Mouse (Mus musculus) layer of hippocampus, adult 9-11 months (tissue): ENCODE data around the gene Ap3m1.

Experiments
- DNase-seq: peaks from one replicate; pipeline ENCODE4 v3.0.0; 2022

Gene Ap3m1

GRCm38 (mm10) chr14:21065490-21066162, 13.3 kb upstream of the Ap3m1 start:
- DNase-seq: no peak

DNA sequence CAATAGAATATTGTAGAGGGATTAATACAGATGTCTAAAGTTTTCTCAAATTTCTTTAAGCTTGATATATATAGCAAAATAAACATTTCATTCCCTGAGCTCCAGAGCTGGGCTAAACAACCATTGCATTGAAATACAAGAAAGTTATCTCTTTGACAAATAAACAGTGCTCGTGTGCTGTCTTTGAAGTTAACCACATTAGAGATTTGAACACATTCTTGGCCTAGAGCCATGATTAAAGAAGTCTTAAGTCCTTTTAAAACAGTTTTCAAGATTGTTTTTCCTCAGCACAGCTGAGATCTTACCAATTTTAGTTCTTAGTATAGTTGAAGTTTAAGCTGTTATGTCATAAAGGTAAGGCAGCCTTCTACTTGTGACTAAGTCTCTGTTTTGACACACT, 12.0 kb upstream of the Ap3m1 start:
- no peak for DNase-seq

DNA sequence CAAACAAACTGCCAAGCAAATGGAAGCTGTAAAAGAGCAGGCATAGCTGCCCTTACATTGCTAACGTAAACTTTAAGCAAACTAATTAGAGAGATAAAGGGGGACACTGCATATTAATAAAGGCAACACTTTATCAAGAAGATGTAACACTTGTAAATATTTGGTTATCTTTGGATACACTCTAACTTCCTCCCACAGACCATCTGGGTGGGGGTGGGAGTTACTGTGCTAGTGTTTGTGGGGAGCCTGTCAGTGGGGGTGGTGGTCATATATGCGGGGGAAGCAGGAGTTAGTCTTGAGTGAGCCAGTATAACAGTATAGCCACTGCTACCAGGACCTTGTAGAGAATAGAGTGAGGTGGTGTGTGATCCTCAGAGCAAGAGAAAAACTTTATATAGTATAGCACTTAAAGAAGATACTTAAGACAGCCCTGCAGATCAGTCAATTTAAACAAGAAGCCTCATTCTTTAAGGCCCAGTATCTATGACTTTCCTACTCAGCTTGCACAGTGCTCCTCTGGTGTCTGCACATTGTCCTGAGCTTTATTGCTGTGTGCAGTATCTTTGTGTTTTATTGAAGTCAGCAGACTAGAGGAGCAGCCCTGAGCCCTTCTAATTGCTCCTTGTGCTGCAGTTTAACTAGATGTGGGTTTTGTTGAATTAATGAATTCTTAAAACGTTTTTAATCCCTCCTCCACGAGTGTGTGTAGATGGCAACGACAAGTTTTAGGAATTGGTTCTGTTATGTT, 10.6 kb upstream of the Ap3m1 start:
- peak; percentile 30 for DNase-seq

DNA sequence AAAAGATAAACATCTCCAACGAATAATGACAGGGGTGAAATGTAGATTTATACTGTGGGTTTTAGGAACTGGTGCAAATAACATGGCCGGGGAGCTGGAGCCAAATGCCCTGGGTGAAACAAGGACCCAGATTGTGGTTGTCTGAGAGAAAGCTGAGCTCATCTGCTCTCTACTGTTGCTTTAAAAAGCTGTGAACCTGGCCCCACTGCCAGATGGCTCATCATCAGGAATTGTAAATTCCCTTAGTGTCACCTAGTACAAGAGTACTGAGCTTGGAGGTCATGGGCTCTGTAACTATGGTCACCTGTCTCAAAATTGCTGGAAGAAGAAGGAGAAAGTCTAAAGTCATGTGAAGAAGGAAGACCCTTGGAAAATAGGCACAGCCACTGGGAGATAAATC, 6.7 kb upstream of the Ap3m1 start:
- no peak for DNase-seq

DNA sequence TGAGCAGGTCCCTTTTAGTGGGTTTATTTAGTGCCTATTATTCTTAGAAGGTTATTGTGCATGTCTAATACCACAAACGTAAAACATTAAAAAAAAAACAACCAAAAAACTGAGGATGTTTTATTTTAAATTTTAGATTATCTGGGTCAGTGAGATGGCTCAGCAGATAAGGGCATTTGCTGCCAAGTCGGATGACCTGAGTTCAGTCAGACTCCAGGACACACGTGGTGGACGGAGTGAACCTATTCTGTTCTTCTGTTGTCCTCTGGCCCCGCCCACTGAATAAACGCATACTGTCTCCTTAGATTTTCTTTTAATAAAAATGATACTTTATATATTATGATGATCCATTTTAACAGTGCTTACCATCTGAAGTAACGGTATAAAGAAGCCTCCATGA, 1.3 kb upstream of the Ap3m1 start:
- DNase-seq: no peak

GRCm38 (mm10) chr14:21053151-21053550, 843 bp upstream of the Ap3m1 start:
- no peak for DNase-seq

GRCm38 (mm10) chr14:21052781-21053130, 448 bp upstream of the Ap3m1 start:
- DNase-seq: peak; percentile 75

DNA sequence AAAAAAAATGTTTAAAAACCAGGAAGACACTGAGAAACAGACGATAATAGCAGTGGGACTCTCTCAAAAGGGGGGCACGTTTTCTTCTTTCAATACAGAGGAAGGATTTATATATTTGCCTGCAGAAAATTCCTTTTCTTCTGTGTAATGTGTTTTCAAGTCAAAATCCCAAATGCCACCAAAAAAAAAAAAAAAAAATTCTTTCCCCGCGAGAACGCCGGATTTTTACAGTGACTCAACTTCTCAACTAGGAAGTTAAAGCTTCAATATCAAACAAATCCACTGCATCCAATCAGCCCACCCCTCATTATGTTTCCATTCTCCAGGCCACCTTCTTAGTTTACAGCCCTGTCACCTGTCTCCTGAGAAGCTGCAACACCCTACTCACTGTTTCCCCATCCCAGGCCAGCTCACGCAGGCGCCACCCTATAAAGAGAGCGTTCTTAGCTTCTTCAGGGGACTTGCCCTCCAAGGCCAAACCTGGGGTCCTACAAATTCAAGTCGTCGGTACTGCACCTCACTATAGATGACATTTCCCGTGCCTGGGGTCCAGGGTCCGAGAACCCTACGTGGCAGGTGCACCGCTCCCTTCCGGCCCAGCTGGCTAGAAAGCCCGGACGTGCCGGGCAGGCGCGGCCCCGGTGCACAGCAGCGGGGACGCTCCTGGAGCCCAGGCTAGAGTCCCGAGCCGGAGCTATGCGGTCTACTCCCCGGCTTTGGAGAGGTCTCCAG, 762 bp downstream of the Ap3m1 start:
- DNase-seq: peak; percentile 34

DNA sequence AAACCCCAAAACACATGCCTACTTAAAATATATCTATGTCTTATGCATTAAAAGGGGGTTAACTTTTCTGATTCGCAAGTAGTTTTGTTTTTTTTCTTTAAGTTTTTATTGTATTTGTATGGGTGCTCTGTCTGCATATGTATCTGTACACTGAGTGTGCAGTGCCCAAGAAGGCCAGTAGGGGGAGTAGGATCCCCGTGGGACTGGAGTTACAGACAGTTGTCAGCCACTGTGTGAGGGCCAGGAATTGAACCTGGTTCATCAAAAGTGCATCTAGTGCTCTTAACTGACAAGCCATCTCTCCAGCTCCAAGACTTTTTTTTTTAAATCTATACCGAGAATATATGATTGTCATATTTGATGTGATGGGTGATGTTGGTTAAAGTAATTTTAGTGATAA, 1.6 kb downstream of the Ap3m1 start:
- no peak for DNase-seq

GRCm38 (mm10) chr14:21048879-21049278, 3.4 kb downstream of the Ap3m1 start:
- DNase-seq: no peak

DNA sequence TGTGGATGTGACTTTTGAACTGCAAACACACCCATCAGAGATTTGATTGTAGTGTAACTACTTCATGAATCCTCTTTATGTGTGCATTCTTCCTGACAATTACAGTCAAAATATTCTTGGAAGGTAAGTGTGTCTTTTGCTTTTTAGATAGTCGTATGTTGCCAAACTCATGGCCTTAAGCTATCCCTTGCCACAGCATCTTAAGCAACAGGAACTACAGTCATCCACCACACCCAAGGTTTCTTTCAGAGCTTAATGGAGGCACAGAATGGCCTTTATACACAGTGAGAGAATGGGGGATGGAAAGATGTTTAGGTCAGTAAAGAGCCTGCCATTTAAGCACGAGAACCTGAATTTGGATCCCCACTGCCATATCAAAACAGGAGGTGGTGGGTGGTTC, 4.5 kb downstream of the Ap3m1 start:
- no peak for DNase-seq

- DNase-seq: no peak
These were observed 12.7 kb downstream of the Ap3m1 start for GRCm38 (mm10) chr14:21039623-21040022.

GRCm38 (mm10) chr14:21039077-21039476, 13.2 kb downstream of the Ap3m1 start:
- DNase-seq: no peak

DNA sequence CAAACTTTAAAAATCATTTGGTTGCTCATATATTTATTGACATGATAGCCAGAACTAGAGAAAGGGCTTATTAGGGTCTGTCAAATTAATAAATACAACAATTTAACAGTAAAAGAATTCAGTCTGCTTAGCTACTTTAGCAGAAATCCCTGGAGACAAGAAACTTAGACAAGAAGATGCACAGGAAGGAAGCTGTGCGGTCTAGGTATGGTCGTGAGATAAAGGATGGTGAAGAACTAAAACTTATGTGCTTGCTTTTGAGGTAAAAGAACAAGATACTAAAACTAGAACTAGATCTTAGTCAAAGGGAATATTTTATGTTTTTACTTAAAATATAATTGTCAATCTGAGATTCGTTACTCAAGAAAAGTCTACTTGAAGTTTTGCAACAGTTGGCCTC, 17.5 kb downstream of the Ap3m1 start:
- no peak for DNase-seq

DNA sequence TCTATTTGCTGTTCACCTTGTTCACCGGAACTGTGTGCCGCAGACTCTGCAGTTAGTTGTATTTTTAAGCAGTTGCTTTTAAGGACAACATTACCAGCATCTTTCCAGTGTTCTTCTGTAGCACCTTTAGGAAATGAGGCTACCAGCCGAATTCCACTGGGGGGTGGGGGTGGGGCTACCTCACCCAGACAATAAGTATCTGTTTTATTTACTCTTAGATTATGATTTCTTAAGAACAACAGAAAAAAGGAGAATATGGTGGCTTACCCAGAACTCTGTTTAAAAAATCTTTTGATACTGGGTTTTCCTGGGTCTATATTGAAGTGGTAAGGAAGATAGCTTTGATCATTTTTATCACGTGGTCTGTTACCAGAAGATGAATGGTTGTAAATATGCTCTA, 18.0 kb downstream of the Ap3m1 start:
- no peak for DNase-seq

DNA sequence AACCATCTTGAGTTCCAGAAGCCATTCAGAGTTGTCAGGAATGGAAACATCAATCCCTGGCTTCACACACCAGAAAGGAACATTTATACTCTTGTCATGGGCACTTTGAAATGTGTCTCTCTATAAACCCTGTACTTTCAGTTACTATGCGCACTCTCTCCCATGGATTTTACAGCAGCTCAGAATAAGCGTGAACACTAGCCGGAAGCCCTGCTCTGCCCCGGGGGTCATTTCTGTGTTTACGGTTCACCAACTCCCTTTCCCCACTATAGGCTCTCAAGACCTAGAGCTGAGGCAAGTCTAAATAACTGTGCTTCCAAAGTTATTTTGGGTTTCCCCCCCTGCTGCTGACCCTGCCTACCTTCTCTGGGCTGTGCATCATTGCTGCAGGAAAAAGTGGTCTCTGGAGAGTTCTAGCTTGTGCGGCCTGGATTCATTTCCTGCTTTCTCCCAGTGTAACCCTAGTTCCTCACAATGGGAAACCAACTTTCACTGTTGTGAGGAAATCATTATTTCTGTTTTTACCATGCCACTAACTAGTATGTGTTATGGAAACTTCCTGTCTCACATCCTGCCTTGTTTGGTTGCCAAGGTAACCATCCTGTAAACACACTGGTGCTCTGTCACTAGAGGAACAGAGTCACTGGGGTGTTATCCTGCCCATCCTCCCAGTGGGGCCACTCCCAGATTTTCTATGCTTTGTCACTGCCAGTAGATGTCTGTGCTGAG, 20.4 kb downstream of the Ap3m1 start:
- DNase-seq: peak; percentile 73

DNA sequence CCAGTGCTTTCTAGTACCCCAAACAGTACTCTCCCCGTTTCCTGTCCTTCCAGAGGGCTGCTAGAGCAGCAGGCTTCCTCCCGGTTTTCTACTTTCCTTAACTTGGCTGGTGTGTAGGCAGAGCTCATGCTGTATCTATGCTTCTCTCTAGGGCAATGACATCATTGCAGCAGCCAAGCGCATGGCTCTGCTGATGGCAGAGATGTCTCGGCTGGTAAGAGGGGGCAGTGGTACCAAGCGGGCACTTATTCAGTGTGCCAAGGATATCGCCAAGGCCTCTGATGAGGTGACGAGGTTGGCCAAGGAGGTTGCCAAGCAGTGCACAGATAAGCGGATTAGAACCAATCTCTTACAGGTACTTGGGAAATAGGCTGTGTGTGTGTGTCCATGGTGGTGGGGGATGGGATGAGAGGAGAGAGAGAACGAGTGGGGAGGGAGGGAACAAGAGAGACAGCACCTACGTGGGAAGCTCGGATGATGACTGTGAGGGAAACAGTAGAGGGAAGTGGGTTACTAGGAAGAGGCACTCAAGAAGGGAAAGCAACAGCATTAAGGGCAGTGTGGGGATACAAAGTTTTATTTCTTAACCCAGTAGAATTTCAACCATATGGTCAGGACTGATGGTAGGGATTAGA, 23.2 kb downstream of the Ap3m1 start:
- no peak for DNase-seq

GRCm38 (mm10) chr14:21027542-21027941, 24.8 kb downstream of the Ap3m1 start:
- DNase-seq: no peak

GRCm38 (mm10) chr14:21020435-21020834, 31.9 kb downstream of the Ap3m1 start:
- DNase-seq: peak; percentile 73

DNA sequence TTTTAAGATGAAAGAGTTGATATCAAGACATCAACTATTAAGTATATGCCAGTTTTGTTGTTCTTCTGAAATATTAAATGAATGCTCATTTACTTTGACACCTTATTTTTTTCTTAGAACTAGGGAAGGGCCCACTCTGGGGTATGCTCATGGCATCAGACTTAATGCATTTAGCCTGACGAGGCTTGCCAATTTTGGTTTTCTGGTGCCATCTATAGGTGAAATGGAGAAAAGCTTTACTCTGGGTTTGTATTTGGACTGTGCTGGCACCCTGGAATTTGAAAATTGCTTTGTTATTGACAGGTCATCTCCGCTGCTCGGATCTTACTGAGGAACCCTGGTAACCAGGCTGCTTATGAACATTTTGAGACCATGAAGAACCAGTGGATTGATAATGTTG, 33.3 kb downstream of the Ap3m1 start:
- no peak for DNase-seq

DNA sequence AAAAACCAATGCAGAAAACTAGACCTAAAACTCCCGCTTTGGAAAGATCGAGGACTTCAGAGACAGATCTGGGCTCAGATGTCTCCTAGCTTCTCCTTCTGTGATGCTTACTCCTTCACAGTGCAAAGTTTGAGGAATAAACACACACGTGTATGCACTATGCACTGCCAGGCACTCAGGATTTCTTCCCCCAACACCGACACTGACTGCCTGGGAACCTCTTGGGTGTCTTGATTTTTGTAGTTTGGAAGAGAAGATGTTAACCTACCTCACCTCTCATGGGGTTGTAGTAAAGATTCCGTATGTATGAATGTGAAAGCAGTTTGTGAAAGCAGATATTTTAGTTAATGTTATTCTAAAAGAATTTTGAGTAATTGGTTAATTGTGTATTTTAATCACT, 34.4 kb downstream of the Ap3m1 start:
- DNase-seq: no peak

GRCm38 (mm10) chr14:21013800-21014334, 38.4 kb downstream of the Ap3m1 start:
- DNase-seq: no peak

GRCm38 (mm10) chr14:20999617-21000016, 52.7 kb downstream of the Ap3m1 start:
- no peak for DNase-seq
